Mouse (Mus musculus): Measurements from ENCODE around the gene Srsf2. TPM values are rescaled to one million over a fixed set of nuclear protein-coding genes. Genes with fewer than 3 reads are reported as not detected.

Gene Srsf2
- polyA plus RNA-seq, 1 experiment from 2014 or later = 663 TPM

- ATAC-seq (ENCODE audit: low read depth) = no peak
- WGBS = 78% methylated on average over 12 of the region's 12 CpGs
- H3K36me3 ChIP-seq (ENCODE audit: control insufficient read depth, insufficient read depth, low read length) = peaks cover 81% of the 10 kb centered on the region
These were observed 13.2 kb upstream of the Srsf2 start for GRCm38 (mm10) chr11:116865945-116866585.

DNA sequence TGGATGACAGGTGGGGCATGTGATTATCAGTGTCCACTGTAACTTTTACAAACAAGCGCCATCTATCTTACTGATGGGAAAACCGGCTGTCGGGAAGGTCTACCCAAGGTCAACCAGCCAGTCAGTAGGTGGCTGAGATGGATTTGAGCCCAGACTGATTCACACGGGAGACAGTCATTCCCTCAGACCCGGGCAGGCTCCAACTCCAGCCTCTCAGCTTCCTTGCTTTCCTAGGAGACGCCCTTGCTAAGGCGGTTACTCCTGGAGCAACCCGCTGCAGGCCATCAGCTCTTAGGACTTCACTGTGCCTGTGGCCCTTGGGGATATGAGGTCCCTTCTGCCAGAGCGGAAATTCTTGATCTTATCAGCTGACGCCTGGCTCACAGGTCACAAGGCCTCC lies 11.6 kb upstream of the Srsf2 start:
- no peak for ATAC-seq (ENCODE audit: low read depth)
- Histone ChIP-seq H3K9me3 (ENCODE audit: control insufficient read depth, low read length) (no peaks in the 10 kb centered on the region), H3K4me3 (ENCODE audit: low read depth, low read length) (no peak overlapping the region), H3K36me3 (ENCODE audit: control insufficient read depth, insufficient read depth, low read length) (peaks cover 87% of the 10 kb centered on the region), H3K4me1 (ENCODE audit: control insufficient read depth, insufficient read depth, low read length) (no peaks in the 10 kb centered on the region), H3K27ac (replicated peaks; ENCODE audit: low read depth, low read length) (no peak overlapping the region), H3K4me2 (ENCODE audit: low read depth, low read length) (no peak overlapping the region), H3K27me3 (replicated peaks; ENCODE audit: control insufficient read depth, insufficient read depth, low read length) (no peaks in the 10 kb centered on the region), H3K9ac (ENCODE audit: low read depth, low read length) (no peak overlapping the region)
- no peak for DNase-seq (ENCODE audit: low spot score)
- 79% methylated on average over 10 of the region's 10 CpGs for WGBS

More at GRCm38 (mm10) chr11:116865945-116866585, 13.2 kb upstream of the Srsf2 start:
- no peak for DNase-seq (ENCODE audit: low spot score)
- no peaks in the 10 kb centered on the region for H3K27me3 ChIP-seq (replicated peaks; ENCODE audit: control insufficient read depth, insufficient read depth, low read length)
- no peak overlapping the region for H3K4me2 ChIP-seq (ENCODE audit: low read depth, low read length)
- H3K9me3 ChIP-seq (ENCODE audit: control insufficient read depth, low read length) = no peaks in the 10 kb centered on the region
- H3K27ac ChIP-seq (replicated peaks; ENCODE audit: low read depth, low read length) = no peak overlapping the region
- H3K4me3 ChIP-seq (ENCODE audit: low read depth, low read length) = no peak overlapping the region
- no peaks in the 10 kb centered on the region for H3K4me1 ChIP-seq (ENCODE audit: control insufficient read depth, insufficient read depth, low read length)
- H3K9ac ChIP-seq (ENCODE audit: low read depth, low read length) = no peak overlapping the region

DNA sequence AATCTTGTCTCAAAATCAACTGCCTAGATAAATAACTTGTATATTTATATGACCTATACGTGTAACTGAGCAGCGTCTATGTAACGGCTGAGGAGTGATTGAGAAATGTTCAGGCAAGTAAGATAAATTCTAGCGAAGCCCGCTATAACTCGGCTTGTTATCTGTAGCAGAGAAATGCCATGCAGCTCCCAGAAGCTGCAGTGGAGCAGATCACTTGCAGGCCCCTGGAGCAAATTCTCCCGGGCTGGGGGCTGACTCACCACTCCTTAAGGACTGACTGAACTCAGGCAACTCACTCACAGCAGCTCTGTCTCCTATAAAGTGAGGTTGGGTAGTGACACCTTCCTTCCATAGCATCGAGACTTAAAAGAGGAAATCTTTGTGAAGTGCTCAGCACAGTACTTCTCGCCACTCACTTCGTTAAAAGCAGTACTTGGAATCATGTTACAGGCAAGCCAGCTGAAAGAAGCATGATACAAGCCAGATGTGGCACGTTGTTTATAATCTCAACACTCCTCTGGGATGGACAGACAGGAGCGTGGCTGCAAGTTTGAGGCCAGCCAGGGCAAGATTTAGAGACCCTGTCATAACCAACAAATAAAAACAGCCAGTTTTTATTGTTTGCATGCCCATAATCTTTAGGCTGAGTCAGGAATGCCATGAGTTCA lies 4.4 kb upstream of the Srsf2 start:
- Histone ChIP-seq H3K27ac (replicated peaks; ENCODE audit: low read depth, low read length) (no peak overlapping the region), H3K27me3 (replicated peaks; ENCODE audit: control insufficient read depth, insufficient read depth, low read length) (no peaks in the 10 kb centered on the region), H3K4me2 (ENCODE audit: low read depth, low read length) (no peak overlapping the region), H3K36me3 (ENCODE audit: control insufficient read depth, insufficient read depth, low read length) (peaks cover 43% of the 10 kb centered on the region), H3K4me1 (ENCODE audit: control insufficient read depth, insufficient read depth, low read length) (peaks cover 10% of the 10 kb centered on the region), H3K9me3 (ENCODE audit: control insufficient read depth, low read length) (no peaks in the 10 kb centered on the region), H3K4me3 (ENCODE audit: low read depth, low read length) (no peak overlapping the region), H3K9ac (ENCODE audit: low read depth, low read length) (no peak overlapping the region)
- ATAC-seq (ENCODE audit: low read depth) (no peak), DNase-seq (ENCODE audit: low spot score) (no peak)
- 46% methylated on average over 12 of the region's 12 CpGs for WGBS

- H3K27ac ChIP-seq (replicated peaks; ENCODE audit: low read depth, low read length) = peak overlapping the region; percentile 99; the same call in 1 of the 2 replicates
- H3K36me3 ChIP-seq (ENCODE audit: control insufficient read depth, insufficient read depth, low read length) = peaks cover 36% of the 10 kb centered on the region
These were observed 1.4 kb upstream of the Srsf2 start for GRCm38 (mm10) chr11:116854279-116854678.

DNA sequence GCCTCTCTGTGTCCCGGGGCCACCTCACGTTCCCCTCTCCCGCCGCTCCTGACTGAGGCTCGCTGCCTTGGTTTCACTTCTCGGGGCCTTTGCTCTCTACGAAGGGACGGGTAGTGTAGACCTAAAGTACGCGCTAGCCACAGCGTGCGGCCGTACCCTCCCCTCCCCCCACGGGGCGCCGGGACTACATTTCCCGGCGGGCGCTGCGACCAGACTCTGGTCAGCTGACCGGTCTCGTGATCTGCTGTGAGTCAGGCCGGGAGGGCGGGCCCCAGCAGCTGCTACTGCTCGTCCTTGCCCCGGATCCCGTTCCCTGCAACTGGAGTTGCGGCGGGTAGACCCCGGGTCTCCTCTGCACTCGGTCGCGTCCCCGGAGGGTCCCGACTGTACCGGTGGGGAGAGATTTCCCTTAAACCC lies 626 bp upstream of the Srsf2 start:
- Histone ChIP-seq H3K9ac (ENCODE audit: low read depth, low read length) (peak overlapping the region; percentile 99), H3K27ac (replicated peaks; ENCODE audit: low read depth, low read length) (peak overlapping the region; percentile 99), H3K4me3 (ENCODE audit: low read depth, low read length) (peak overlapping the region; percentile 99), H3K4me1 (ENCODE audit: control insufficient read depth, insufficient read depth, low read length) (peaks cover 12% of the 10 kb centered on the region), H3K36me3 (ENCODE audit: control insufficient read depth, insufficient read depth, low read length) (peaks cover 36% of the 10 kb centered on the region), H3K4me2 (ENCODE audit: low read depth, low read length) (peak overlapping the region; percentile 67), H3K27me3 (replicated peaks; ENCODE audit: control insufficient read depth, insufficient read depth, low read length) (no peaks in the 10 kb centered on the region), H3K9me3 (ENCODE audit: control insufficient read depth, low read length) (no peaks in the 10 kb centered on the region)
- WGBS = 0% methylated on average over 29 of the region's 36 CpGs
- ATAC-seq (ENCODE audit: low read depth) = peak; percentile 90
- DNase-seq (ENCODE audit: low spot score) = peak; percentile 98

More at GRCm38 (mm10) chr11:116854279-116854678, 1.4 kb upstream of the Srsf2 start:
- Histone ChIP-seq H3K4me2 (ENCODE audit: low read depth, low read length) (peak overlapping the region; percentile 67), H3K9me3 (ENCODE audit: control insufficient read depth, low read length) (no peaks in the 10 kb centered on the region), H3K27me3 (replicated peaks; ENCODE audit: control insufficient read depth, insufficient read depth, low read length) (no peaks in the 10 kb centered on the region), H3K4me3 (ENCODE audit: low read depth, low read length) (peak overlapping the region; percentile 99), H3K4me1 (ENCODE audit: control insufficient read depth, insufficient read depth, low read length) (peaks cover 12% of the 10 kb centered on the region), H3K9ac (ENCODE audit: low read depth, low read length) (peak overlapping the region; percentile 99)
- WGBS = 28% methylated on average over 10 of the region's 10 CpGs
- DNase-seq (ENCODE audit: low spot score) (no peak), ATAC-seq (ENCODE audit: low read depth) (no peak)

DNA sequence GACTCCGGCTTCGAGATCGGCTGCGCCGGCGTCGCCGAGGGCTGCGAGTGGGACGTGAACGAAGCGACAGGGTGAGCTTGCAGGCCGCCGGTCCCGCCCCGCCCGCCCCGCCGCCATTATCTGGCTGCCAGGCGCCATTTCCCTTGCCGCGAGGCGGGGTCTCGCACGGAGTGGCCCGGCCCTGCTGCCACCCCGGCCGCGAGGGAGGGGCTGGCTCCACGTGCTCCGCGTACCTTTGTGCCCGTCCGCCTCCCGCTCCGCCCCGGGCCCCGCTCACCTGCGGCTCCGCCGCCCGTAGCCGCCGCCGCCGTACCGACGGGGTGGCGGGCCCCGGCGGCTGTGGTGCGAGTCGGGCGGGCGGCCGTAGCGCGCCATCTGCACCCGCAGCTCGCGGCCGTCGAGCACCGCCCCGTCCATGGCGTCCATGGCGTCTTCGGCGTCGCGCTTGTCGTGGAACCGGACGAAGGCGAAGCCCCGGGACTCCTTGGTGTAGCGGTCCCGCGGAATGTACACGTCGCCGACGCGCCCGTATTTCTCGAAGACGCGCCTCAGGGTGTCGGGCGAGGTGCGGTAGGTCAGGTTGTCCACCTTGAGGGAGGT lies 503 bp downstream of the Srsf2 start, which contains the start of gene Mfsd11:
Gene Mfsd11 (plus strand): TSS at position 150 of the 600 bp plus-strand sequence.
- Histone ChIP-seq H3K36me3 (ENCODE audit: control insufficient read depth, insufficient read depth, low read length) (peaks cover 38% of the 10 kb centered on the region), H3K27me3 (replicated peaks; ENCODE audit: control insufficient read depth, insufficient read depth, low read length) (no peaks in the 10 kb centered on the region), H3K4me1 (ENCODE audit: control insufficient read depth, insufficient read depth, low read length) (peaks cover 12% of the 10 kb centered on the region), H3K4me3 (ENCODE audit: low read depth, low read length) (peak within 1 kb of the TSS; percentile 99), H3K27ac (replicated peaks; ENCODE audit: low read depth, low read length) (peak within 1 kb of the TSS; percentile 99), H3K9me3 (ENCODE audit: control insufficient read depth, low read length) (no peaks in the 10 kb centered on the region), H3K9ac (ENCODE audit: low read depth, low read length) (peak within 1 kb of the TSS; percentile 99), H3K4me2 (ENCODE audit: low read depth, low read length) (peak within 1 kb of the TSS; percentile 67)
- DNase-seq (ENCODE audit: low spot score) = peak; percentile 89
- under 1% methylated on average over 27 of the region's 91 CpGs for WGBS
- peak; percentile 56 for ATAC-seq (ENCODE audit: low read depth)

DNA sequence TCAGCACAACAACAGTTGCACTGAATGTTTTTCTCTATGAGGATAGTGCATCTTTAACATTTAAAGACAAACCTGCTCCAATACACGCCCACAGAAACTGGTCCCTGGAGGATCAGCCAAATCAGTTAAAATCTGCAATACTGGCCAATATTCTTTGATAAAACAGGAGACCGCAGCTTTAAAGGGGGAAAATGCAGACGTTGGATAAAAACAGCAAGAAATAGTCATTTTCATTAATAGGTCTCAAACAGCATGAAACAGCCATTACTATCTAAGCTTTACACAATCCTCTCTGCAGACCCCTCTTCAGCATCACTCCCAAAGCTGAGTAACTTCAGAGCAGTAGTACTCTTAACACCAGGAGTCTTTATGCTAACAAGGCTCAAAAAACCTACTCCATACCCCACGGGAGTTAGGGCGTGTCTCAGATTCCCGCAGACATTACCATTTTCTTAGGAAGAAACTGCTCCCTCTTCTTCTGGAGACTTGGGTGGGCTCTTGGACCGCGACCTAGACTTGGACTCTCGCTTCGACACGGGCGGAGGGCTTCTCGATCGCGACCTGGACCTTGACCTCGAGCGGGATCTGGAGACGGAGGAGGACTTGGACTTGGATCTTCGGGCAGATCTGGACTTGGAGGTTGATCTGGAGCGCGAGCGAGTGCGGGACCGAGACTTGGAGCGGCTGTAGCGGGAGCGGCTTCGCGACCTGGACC lies 1.2 kb downstream of the Srsf2 start:
- H3K27me3 ChIP-seq (replicated peaks; ENCODE audit: control insufficient read depth, insufficient read depth, low read length) = no peaks in the 10 kb centered on the region
- peak overlapping the region; percentile 67 for H3K4me2 ChIP-seq (ENCODE audit: low read depth, low read length)
- ATAC-seq (ENCODE audit: low read depth) = no peak
- no peaks in the 10 kb centered on the region for H3K9me3 ChIP-seq (ENCODE audit: control insufficient read depth, low read length)
- no peak for DNase-seq (ENCODE audit: low spot score)
- H3K4me1 ChIP-seq (ENCODE audit: control insufficient read depth, insufficient read depth, low read length) = peaks cover 12% of the 10 kb centered on the region
- WGBS = under 1% methylated on average over 22 of the region's 29 CpGs
- peak overlapping the region; percentile 99 for H3K4me3 ChIP-seq (ENCODE audit: low read depth, low read length)
- H3K36me3 ChIP-seq (ENCODE audit: control insufficient read depth, insufficient read depth, low read length) = peaks cover 38% of the 10 kb centered on the region
- peak overlapping the region; percentile 99 for H3K9ac ChIP-seq (ENCODE audit: low read depth, low read length)
- H3K27ac ChIP-seq (replicated peaks; ENCODE audit: low read depth, low read length) = peak overlapping the region; percentile 99

GRCm38 (mm10) chr11:116850833-116851477 lies 1.9 kb downstream of the Srsf2 start:
- 29% methylated on average over 6 of the region's 6 CpGs for WGBS

More at GRCm38 (mm10) chr11:116850833-116851477, 1.9 kb downstream of the Srsf2 start:
- Histone ChIP-seq H3K4me1 (ENCODE audit: control insufficient read depth, insufficient read depth, low read length) (peaks cover 12% of the 10 kb centered on the region), H3K9me3 (ENCODE audit: control insufficient read depth, low read length) (no peaks in the 10 kb centered on the region), H3K9ac (ENCODE audit: low read depth, low read length) (peak overlapping the region; percentile 99), H3K4me2 (ENCODE audit: low read depth, low read length) (peak overlapping the region; percentile 67), H3K27ac (replicated peaks; ENCODE audit: low read depth, low read length) (peak overlapping the region; percentile 99; the same call in 1 of the 2 replicates), H3K27me3 (replicated peaks; ENCODE audit: control insufficient read depth, insufficient read depth, low read length) (no peaks in the 10 kb centered on the region), H3K4me3 (ENCODE audit: low read depth, low read length) (peak overlapping the region; percentile 99), H3K36me3 (ENCODE audit: control insufficient read depth, insufficient read depth, low read length) (peaks cover 45% of the 10 kb centered on the region)
- ATAC-seq (ENCODE audit: low read depth) = no peak
- no peak for DNase-seq (ENCODE audit: low spot score)
